Mouse (Mus musculus) intestine, postnatal 0 days (tissue): ENCODE results near the gene Lamtor2. TPM values are rescaled to one million over a fixed set of nuclear protein-coding genes. Genes with fewer than 3 reads are reported as not detected.
"Not testable (repeated sequence)": the region's sequence is repeated elsewhere in the genome, so short reads cannot be mapped to it uniquely, and the experiment has no call there.

ENCODE experiments used
- ATAC-seq: fragments of 200-750 bp; cut with Nextera tagmentation; 2 replicates; pipeline ENCODE4 v1.8.0; 2017; ENCODE audit warnings: mild to moderate bottlenecking, moderate TSS enrichment, moderate library complexity
- H3K27ac ChIP-seq: fragments of 300-500 bp; sonication (generic); 2 replicates; pipeline ENCODE4 v1.5.1; 2014; ENCODE audit warnings: mild to moderate bottlenecking, low read depth, low read length, moderate library complexity
- H3K27me3 ChIP-seq: fragments of 300-500 bp; sonication (generic); replicated peaks from 2 replicates; pipeline ENCODE4 v1.6.1; 2014; ENCODE audit warnings: low read length, mixed read lengths; ENCODE audit not compliant: control insufficient read depth, insufficient read depth
- H3K36me3 ChIP-seq: fragments of 300-500 bp; sonication (generic); 2 replicates; pipeline ENCODE4 v1.6.1; 2014; ENCODE audit warnings: mild to moderate bottlenecking, moderate library complexity; ENCODE audit not compliant: control insufficient read depth, insufficient read depth
- H3K4me1 ChIP-seq: fragments of 300-500 bp; sonication (generic); replicated peaks from 2 replicates; pipeline ENCODE4 v1.6.1; 2014; ENCODE audit warnings: antibody characterized with exemption, low read length, mixed read lengths; ENCODE audit not compliant: control insufficient read depth, insufficient read depth
- H3K4me2 ChIP-seq: fragments of 300-500 bp; sonication (generic); replicated peaks from 2 replicates; pipeline ENCODE4 v1.6.1; 2014; ENCODE audit warnings: low read depth, mild to moderate bottlenecking, moderate library complexity
- H3K4me3 ChIP-seq: fragments of 300-500 bp; sonication (generic); 2 replicates; pipeline ENCODE4 v1.5.1; 2014; ENCODE audit warnings: low read depth, low read length
- H3K9ac ChIP-seq: fragments of 300-500 bp; sonication (generic); 2 replicates; pipeline ENCODE4 v1.6.1; 2014; ENCODE audit warnings: mild to moderate bottlenecking, low read depth, low read length
- H3K9me3 ChIP-seq: fragments of 300-500 bp; sonication (generic); 2 replicates; pipeline ENCODE4 v1.6.1; 2016; ENCODE audit warnings: mixed run types; ENCODE audit not compliant: control insufficient read depth
- CTCF ChIP-seq: sonication (generic); IDR thresholded peaks from 2 replicates; pipeline ENCODE4 v1.5.1; 2016; ENCODE audit warnings: low read depth, mild to moderate bottlenecking, control low read depth, antibody characterized with exemption, moderate library complexity
- WGBS: fragments of 180-500 bp; shearing (Covaris S2); extraction: QIAGEN DNeasy Blood & Tissue Kit; methylation state at CpG from one replicate; pipeline ENCODE4 v1.1.7; 2014; 5-methylcytosine and 5-hydroxymethylcytosine counted together
- polyA plus RNA-seq: library from polyadenylated mRNA; unstranded; fragments of >200 nt; fragmentation: Nextera tagmentation; extraction: Ambion mirVana; gene quantifications from 2 replicates; pipeline ENCODE4 v1.2.1, GENCODE M21; 2015

The Lamtor2 gene
- 171 and 183 TPM in 2 replicates for polyA plus RNA-seq

GRCm38 (mm10) chr3:88552676-88553524 is at the start of gene Lamtor2:
Lamtor2 (minus strand) TSS chr3:88553074.
- Histone ChIP-seq H3K4me2 (peak within 1 kb of the TSS; percentile 93), H3K27ac (peak within 1 kb of the TSS; percentile 91), H3K9me3 (no peaks in the 10 kb centered on the region), H3K27me3 (no peaks in the 10 kb centered on the region), H3K36me3 (peaks cover 18% of the 10 kb centered on the region), H3K9ac (peak within 1 kb of the TSS; percentile 85), H3K4me1 (no peaks in the 10 kb centered on the region), H3K4me3 (peak within 1 kb of the TSS; percentile 83)
- TF ChIP-seq CTCF: no peak
- peak; percentile 84 for ATAC-seq
- under 1% methylated on average over 48 of the region's 48 CpGs for WGBS

GRCm38 (mm10) chr3:88602466-88602865 is 49.6 kb upstream of the Lamtor2 start:
- H3K9ac ChIP-seq: no peak overlapping the region
- H3K27ac ChIP-seq: no peak overlapping the region
- no peaks in the 10 kb centered on the region for H3K4me1 ChIP-seq
- no peaks in the 10 kb centered on the region for H3K36me3 ChIP-seq
- no peaks in the 10 kb centered on the region for H3K9me3 ChIP-seq
- TF ChIP-seq CTCF: no peak
- no peak overlapping the region for H3K4me2 ChIP-seq
- ATAC-seq: no peak
- H3K27me3 ChIP-seq: no peaks in the 10 kb centered on the region
- WGBS: 79% methylated on average over 4 of the region's 4 CpGs
- H3K4me3 ChIP-seq: no peak overlapping the region

GRCm38 (mm10) chr3:88596547-88596946 is 43.7 kb upstream of the Lamtor2 start:
- not testable (repeated sequence) for H3K9ac ChIP-seq, H3K4me3 ChIP-seq, H3K4me2 ChIP-seq, H3K36me3 ChIP-seq, H3K9me3 ChIP-seq, ATAC-seq, H3K27ac ChIP-seq, H3K27me3 ChIP-seq
- 0 out of 2 replicates have a peak, but pooled peaks cover 11% of the 10 kb centered on the region for H3K4me1 ChIP-seq
- WGBS: 88% methylated on average over 4 of the region's 4 CpGs

- H3K9ac ChIP-seq: no peak overlapping the region
- no peak for TF ChIP-seq CTCF
- H3K4me1 ChIP-seq: 0 out of 2 replicates have a peak, but pooled peaks cover 11% of the 10 kb centered on the region
- H3K9me3 ChIP-seq: no peaks in the 10 kb centered on the region
- H3K27ac ChIP-seq: peak overlapping the region; percentile 77
- 24% methylated on average over 10 of the region's 10 CpGs for WGBS
- peak overlapping the region; percentile 65 for H3K4me2 ChIP-seq
- H3K27me3 ChIP-seq: no peaks in the 10 kb centered on the region
- peak overlapping the region; percentile 12 for H3K4me3 ChIP-seq
- H3K36me3 ChIP-seq: no peaks in the 10 kb centered on the region
- ATAC-seq: peak; percentile 82
Observed at GRCm38 (mm10) chr3:88593893-88594580, 41.2 kb upstream of the Lamtor2 start.

GRCm38 (mm10) chr3:88592942-88593576 is 40.2 kb upstream of the Lamtor2 start:
- peak overlapping the region; percentile 65 for H3K4me2 ChIP-seq

More at GRCm38 (mm10) chr3:88592942-88593576, 40.2 kb upstream of the Lamtor2 start:
- TF ChIP-seq CTCF: no peak
- ATAC-seq: peak; percentile 22
- WGBS: 60% methylated on average over 10 of the region's 10 CpGs
- peak overlapping the region; percentile 68 for H3K27ac ChIP-seq
- H3K9ac ChIP-seq: peak overlapping the region; percentile 26; the same call in 1 of the 2 replicates
- H3K36me3 ChIP-seq: peaks cover 3% of the 10 kb centered on the region; the same call in 1 of the 2 replicates
- 0 out of 2 replicates have a peak, but pooled peaks cover 11% of the 10 kb centered on the region for H3K4me1 ChIP-seq
- H3K27me3 ChIP-seq: no peaks in the 10 kb centered on the region
- H3K9me3 ChIP-seq: no peaks in the 10 kb centered on the region
- peak overlapping the region; percentile 32 for H3K4me3 ChIP-seq
